Mouse (Mus musculus): Measurements from ENCODE around the gene Dph1.

Gene Dph1

DNA sequence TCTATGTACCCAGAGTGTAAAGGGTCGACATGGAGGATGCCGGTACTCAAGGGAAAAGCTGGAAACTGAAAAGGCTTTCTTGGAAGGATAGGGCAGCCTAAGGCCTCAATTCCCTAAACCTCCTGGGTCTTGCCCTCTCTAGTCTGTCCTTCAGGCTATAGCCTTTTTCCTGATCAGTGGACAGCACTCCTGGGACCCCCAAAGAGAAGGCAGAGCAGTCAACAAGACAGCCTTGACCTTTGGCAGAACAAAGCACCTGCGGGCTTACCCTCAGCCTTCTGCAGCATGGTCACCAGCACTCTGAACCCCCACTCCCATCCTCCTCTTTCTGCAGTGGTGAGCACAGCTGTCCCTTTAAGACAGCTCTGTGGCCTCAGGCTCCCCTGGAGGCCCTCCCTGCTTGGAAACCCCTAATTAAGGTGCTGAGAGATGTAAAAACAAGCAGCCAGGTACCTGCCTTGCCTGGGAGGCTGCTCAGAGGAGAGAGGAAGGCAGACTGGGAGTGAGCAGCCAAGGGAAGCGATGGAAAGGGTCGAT, at the start of gene Dph1:
Gene Dph1 (minus strand): TSS at position 337 of the 537 bp plus-strand sequence.
- no peak for DNase-seq (ENCODE audit: low read depth, low spot score)

DNA sequence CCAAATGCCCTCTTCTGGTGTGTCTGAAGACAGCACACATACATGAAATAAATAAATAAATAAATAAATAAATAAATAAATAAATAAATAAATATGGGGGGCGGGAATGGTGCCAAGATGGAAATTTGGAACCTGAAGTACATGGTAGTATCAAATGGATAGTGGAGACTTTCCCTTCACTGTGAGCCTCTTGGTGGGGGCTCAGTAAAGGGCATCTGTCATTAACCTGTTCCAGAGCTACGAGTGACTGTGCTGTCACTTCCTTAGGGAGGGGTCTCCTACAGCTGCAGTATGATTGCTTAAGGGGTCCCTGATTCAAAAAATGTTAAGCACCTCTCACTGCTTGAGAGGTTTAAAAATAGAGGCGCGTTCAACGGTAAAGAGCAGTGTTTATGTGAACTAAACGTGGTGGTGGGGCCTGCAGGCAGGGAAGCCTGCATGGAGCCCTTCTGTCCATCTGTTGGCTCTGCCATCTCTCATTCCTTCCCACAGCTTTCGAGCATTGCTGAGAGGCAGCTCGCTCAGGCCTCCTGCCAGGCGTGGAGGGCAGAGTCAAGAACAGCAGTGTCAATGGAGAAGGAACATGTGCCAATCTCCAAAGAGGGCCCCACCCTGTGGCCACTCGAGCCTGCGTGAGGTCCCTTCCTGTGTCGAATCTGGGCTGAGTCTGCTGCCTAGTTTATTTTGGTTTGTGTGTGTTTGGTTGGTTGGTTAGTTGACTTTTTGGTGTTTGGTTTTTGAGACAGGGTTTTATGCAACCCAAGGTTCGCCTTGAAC, 49.3 kb upstream of the Dph1 start:
- DNase-seq (ENCODE audit: low read depth, low spot score): no peak

DNA sequence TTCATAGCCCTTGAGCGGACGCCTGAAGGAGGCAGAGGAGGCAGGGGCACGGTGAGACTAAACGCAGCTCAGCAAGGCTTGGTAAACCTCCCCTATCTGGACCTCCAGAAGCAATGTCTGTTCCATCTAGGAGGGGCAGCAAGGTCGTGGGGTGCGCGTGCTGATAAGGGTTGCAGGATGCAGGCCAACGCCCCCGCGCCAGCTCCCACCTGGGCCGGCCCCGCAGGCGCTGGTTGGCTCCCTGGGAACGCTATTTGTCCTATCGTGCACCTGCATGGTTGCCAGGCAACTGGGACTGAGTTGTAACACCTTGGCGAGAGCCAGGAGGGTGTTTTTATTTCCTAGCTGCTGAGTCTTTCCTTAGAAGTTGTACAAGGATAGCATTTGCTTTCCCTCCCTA, 43.7 kb upstream of the Dph1 start:
- DNase-seq (ENCODE audit: low read depth, low spot score): peak; percentile 78

DNA sequence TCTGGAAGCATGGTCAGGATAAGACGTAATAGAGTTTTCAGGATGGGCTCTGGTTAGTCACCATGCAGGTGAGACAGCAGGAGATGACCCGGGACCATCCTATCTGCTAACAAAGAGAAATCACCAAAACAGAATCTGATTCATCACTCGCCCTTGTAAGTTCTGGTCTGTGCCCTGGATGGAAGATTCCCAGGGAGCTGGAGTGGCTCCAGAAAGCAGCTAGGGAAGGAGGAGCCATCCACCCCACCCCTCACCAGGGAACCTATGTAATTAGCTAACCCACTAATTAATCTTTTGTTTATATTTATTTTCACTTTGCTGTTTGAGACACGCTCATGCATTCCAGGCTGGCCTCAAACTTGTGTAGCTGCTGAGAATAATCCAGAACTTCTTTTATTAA, 41.4 kb upstream of the Dph1 start:
- DNase-seq (ENCODE audit: low read depth, low spot score): no peak

DNA sequence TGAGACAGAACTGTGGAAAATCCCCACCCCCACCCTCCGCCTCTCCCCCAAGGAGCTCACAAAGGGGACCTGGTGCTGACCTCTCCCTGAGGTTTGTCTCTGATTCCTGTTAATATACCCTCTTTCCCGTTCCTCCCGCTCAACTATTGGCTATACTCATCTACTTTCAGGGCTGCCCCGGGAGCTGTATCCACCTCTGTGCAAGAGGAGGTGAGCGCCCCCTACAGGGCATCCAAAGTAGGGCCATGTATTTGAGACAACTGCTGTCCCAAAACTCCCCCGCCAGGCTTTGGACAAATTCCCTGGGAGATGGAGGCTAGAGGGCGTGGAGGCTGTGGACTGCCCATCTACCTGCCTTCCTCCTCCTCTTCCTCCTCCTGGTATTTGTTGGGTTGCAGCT, 40.7 kb upstream of the Dph1 start:
- peak; percentile 90 for DNase-seq (ENCODE audit: low read depth, low spot score)

DNA sequence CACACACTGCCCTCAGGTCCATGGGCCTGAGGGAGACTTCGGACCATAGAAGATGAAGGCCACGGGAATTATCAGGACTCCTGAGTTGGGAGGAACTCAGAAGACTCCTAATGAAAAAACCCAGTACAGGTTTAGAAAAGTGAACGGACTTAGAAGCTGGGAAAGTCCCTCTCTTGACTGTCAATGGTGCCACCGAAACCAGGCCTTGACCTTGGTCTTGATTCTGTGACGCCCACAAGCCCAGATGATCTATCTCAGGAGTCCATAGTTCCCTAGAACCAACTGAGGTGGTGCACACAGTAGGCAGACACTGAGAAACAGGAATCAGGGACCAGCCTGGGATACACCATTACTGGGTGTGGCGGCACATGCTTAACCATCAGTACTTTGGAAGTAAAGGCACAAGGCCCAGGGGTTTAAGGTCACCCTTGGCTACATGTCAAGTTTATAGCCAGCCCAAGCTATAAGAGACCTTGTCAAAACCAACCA, 39.3 kb upstream of the Dph1 start:
- no peak for DNase-seq (ENCODE audit: low read depth, low spot score)

DNA sequence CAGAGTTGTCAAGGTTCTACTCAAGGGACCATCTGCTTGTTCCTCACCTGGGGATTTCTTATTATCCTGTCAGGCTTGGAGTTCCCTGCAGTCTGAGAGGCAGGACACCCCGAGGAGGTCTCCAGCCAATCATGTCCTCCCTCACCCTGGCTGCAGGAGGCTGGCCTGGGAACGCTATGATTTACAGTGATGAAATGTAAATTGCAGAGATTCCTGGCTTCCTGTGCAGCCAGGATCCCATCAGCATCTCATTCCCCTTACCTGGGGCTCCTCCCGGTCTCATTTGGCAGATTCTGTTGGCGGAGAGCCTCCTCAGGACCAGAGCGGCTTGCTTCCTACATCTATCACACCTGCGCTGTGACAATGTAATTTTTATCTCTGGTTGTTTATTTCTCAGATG, 38.2 kb upstream of the Dph1 start:
- DNase-seq (ENCODE audit: low read depth, low spot score): no peak

DNA sequence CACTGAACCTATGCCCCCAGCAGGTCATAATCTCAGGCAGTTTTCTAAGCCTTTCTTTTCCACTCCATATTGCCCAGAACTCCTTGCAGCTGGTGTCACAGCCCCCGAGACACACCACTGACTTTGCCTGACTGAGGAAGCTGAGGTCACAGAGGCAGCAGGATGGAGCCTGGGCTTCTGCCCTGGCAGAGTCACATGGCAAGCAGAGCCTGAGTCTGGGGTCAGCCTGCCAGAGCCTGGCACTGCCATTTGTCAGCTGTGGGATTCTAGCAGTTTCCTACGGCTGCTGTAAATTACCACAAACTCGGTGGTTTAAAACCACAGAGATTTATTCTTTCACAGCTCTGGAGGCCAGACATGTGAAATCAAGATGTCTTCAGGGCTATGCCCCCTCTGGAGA, 36.6 kb upstream of the Dph1 start:
- no peak for DNase-seq (ENCODE audit: low read depth, low spot score)

DNA sequence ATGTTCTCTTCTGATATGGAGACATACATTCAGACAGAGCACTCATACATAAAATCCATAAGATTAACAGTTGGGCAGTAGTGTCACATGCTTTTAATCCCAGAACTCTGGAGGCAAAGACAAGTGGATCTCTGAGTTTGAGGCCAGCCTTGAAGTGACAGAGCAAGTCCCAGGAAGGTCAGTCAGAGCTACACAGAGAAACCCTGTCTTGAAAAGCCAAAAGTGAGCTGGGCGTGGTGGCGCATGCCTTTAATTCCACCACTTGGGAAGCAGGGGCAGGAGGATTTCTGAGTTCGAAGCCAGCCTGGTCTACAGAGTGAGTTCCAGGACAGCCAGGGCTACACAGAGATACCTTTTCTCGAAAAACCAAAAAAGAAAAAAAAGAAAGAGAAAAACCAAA, 33.8 kb upstream of the Dph1 start:
- DNase-seq (ENCODE audit: low read depth, low spot score): no peak

DNA sequence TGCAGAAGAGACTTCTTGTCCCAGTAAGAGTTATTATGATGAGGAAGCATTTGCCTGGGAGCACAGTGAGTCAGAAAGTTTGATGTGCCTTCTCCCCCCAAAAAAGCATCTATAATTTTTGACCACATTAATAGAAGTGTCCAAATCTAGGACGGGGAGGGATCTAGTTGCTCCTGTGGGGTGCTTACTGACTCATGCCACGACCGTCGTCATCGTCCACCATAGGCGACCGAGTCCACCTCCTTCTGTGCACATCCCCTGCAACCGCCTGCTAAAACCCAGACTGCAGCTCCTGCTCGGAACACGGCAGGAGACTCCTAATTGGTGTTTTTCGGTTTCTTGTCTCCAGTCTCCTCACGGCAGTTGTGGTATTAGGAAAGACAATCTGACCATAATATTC, 33.0 kb upstream of the Dph1 start:
- DNase-seq (ENCODE audit: low read depth, low spot score): no peak

DNA sequence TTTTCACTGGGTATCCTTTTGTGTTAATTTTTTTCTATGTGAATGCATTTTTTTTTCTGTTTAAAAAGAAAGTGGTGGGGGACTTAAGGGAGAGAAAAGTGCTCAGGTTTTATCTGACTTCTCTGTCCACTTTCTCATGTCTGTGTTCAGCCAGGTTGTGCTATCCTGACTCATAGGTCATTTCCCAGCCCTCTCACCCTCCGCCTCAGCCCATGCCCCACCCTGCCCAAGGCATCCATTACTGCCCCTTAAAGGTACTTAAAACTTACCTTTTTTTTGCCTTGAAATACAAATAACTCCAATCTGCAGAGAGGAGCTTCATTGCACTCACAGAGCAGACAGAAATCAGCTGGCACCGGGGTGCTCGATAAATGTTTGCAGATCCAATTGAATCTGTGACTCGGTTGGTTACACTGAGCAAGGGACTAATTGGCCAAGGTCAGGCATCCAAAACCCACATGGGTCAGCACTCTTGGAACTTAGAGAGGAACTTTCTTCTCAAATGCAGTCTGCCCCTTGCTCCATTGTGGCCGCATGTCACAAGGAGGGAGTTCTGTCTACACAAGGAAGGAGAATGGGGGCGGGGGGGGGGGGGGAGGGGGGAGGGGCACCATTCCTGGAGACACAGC, 29.6 kb upstream of the Dph1 start:
- DNase-seq (ENCODE audit: low read depth, low spot score): no peak

DNA sequence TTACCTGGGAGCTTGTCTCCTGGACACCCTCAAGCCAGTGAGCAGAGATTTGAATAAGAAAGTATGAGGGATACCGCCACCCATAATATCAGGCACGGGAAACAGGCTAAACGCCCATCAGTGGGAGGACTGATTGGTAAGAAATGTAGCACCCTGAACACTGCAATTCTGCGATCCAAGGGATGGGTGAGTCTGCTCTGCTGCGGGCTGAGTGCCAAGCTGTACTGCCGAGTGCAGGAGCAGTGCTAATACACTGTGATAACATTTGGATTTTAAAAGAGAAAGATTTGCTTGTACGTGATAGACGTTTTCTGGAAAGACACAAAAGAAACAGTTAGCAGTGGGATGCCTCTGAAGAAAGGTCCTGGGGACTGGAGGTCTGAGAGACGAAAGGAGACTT, 29.1 kb upstream of the Dph1 start:
- DNase-seq (ENCODE audit: low read depth, low spot score): no peak

DNA sequence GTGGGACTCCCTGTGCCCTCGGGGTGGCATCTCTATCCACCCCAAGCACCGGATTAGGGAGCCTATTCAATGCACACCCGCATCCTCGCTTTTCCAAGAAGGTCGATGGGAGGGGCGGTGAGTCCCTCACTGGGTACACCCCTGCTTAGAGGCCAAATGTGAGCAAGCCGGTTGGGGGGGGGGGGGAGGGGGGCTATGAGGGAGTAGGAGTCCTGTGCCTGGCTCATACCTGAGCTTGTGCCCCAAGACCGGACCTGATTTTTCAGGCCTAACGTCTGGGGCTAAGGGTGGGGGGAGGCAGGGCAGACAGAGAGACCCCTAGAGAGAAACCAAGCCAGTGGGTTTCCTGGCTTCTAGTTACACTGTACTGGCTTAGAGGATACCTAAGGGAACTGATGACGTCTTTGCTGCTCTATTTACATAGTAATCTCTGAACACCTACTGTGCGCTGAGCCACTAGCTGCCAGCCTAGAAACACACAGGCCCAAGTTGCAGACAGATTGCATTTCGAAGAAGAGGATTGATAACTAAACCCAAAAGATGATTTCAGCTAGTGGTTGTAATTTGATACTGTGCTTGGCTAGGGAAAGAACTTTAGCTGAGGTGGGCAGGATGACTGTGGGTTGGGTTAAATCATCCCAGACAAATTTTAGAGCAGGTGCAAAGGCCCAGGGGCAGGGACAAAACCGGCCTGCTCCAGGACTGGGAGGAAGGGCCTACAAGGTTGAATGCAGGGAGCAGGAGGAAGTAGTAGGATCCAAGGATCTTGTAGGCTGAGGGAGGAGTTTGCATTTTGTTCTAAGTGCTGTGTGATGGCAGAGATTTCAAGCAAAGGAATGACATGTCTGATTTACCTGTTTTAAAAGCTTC, 23.3 kb upstream of the Dph1 start:
- peak; percentile 53 for DNase-seq (ENCODE audit: low read depth, low spot score)

DNA sequence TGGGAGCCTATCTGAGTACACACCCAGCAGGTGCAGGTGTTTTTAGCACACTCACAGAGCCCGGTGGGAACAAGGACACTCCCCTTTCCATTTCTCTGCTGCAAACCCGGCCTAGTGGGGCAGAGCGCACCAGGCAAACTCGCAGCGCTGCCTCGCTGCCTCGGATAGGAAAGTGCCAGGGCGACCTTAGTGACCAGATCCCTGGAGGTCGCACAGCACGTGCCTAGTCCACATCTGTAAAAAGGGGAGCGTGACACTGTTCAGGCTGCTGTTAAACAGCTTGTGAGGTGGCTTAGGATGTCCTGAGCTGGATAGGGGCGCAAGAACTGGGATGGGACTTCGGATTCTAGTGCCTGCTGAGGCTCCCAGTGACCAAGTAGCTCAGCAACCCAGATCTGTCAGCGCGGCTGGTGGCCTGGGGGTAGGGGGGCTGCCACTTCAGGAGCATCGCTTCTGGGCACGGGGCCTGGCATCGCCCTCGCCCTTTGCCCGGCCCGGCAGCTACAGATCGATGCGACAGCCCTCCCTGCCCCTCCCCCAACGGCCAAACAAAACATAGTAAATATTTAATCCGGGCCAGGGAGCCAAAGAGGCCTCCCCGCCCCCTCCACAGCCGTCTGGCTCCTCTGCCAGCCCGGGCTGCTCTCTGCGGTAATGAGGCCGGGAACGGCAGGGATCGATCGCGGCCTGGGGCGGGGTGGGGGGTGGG, 22.5 kb upstream of the Dph1 start:
- DNase-seq (ENCODE audit: low read depth, low spot score): peak; percentile 37

DNA sequence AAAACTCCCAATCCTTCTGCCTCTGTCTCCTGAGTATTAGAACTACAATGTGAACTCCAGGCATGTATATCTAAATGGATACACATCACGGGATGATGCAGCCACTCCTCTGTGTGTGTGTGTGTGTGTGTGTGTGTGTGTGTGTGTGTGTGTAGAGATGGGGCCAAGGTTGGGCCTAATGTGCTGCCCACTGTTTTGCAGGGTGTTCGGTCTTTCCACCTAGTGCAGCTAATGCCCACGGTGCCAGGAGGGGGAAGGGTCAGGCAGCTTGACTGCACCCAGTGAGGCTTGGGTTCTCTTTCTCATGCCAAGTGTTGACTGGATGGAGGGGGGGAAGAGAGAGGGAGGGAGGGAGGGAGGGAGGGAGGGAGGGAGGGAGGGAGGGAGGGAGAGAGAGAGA, 21.8 kb upstream of the Dph1 start:
- DNase-seq (ENCODE audit: low read depth, low spot score): no peak

DNA sequence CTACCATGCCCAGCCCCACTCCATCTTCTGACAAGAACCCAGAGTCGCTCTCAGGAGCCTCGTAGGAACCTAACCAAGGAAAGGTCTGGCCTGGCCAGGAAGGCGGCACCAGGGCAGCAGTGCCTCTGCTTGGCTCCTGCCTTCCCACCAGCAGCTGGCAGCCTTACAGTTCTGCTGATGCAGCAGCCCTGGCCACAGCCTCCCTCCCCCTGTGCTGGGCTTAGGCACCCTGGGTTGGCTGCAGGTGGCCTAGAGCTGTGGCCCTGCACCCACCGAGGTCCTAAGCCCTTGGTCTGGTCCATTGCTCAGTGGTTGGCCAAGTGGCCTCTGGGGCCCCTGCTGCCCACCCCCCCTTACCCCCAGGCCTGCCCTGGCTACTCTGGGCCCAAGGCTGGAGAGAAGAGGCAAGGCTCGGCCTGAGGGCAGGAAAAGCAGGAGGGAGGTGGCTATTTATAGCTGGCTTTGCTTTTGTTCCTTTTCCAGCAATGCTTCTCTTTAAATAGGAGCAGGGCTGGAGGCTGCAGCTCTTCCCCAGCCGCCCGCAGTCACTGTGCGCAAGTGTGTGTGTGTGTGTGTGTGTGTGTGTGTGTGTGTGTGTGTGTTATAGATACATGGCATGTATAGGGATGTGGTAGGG, 21.1 kb upstream of the Dph1 start:
- no peak for DNase-seq (ENCODE audit: low read depth, low spot score)

DNA sequence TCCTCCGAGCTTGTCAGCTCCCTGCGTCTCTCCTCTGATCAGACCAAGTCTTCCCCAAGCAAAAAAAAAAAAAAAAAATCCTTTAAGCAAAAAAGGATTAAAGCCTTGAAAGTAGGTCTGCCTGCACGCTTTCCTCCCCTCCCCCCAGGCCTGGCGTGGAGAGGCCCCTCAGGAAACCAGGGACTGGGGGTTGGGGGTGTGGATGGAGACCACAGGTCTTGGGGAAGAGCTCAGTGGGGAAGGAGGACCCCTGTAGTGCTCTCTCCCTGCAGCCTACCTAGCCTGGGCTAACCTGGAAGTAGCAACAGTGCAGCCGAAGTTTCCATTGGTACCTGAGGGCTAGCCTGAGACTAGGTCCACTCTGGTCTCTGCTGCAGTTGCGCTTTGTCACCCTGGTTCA, 19.7 kb upstream of the Dph1 start:
- DNase-seq (ENCODE audit: low read depth, low spot score): no peak

DNA sequence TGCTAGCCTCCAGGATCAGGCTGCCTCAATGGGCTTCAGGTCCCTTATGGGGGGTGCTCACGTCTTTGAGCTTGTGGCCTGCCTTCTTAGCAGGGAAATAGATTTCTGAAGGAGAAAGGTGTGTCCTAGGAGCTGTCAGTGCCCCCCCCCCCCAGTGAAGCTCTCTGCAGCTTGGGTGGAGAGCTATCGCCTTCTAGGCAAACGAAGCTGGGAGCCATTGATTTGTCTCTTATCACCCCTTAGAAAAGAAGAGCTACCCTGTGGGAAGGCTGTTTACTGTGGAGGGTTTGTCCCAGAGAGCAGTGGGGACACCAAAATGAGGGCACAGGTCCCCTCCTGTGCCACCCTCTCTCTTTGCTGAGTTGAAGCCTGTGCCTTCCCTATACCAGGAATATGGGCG, 19.1 kb upstream of the Dph1 start:
- no peak for DNase-seq (ENCODE audit: low read depth, low spot score)

DNA sequence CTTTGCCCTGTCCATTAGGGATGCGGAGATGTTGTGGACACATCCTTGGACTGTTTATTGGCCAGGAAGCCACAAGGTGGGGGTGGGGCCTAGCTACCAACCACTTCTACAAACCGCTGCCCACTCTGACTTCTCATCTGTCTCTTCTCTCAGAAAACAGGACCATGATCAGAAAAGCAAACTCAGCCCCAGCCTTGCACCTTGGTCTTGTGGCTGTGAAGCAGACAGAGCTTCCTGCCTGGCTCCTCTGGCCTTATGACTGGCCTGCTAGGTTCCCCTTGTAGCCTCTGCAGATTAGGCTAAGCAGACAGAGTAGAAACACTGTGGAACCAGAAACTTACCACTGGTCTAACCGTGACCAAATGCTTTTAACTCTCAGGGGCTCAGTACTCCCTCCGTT, 18.3 kb upstream of the Dph1 start:
- DNase-seq (ENCODE audit: low read depth, low spot score): no peak

DNA sequence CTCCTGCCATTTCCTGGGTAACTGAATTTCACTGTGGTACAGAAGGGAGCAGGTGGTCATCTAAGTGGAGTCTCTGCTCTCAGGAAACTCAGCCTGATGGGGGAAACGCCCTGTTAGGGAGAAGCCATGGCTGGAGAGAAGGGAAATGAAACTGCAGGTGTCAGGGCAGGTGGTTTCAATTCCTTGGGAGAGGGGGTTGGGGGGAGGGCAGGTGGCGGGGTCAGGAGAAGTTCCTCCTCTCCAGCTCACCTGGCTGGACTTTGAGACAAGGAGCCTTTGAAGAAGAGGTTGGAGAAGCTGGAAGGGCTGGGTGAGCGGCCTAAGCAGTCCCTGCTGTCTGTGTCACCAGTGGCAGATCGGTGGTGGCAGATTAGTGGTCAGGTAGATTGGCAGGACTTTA, 15.3 kb upstream of the Dph1 start:
- no peak for DNase-seq (ENCODE audit: low read depth, low spot score)

DNA sequence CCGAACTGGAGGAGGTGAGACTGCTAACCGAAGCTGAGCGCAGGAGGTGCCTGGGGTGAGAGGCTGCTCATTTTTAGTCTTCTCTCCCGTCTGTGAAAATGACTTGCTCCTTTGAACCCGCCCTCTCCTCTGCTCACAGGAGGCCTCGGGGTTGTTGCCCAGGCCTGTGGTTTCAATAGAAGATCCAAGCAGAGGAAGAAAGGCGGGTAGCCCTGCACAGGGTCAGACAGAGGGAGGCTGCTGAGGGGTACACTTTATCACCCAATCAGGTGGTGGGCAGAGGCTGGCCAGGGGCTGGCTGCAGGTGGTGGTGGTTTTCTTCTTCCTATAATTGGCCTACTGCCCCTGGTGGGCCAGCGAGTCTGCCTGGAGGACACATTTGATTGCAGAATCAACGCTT, 13.4 kb upstream of the Dph1 start:
- DNase-seq (ENCODE audit: low read depth, low spot score): no peak

Measured in R1 (cell line).